Mouse (Mus musculus): ENCODE data around the gene Gm6034.
"Not testable (repeated sequence)": the region's sequence is repeated elsewhere in the genome, so short reads cannot be mapped to it uniquely, and the experiment has no call there.

Gene Gm6034

GRCm38 (mm10) chr17:36022922-36023321, 19.8 kb upstream of the Gm6034 start:
- DNase-seq (ENCODE audit: low spot score): peak; percentile 10

DNA sequence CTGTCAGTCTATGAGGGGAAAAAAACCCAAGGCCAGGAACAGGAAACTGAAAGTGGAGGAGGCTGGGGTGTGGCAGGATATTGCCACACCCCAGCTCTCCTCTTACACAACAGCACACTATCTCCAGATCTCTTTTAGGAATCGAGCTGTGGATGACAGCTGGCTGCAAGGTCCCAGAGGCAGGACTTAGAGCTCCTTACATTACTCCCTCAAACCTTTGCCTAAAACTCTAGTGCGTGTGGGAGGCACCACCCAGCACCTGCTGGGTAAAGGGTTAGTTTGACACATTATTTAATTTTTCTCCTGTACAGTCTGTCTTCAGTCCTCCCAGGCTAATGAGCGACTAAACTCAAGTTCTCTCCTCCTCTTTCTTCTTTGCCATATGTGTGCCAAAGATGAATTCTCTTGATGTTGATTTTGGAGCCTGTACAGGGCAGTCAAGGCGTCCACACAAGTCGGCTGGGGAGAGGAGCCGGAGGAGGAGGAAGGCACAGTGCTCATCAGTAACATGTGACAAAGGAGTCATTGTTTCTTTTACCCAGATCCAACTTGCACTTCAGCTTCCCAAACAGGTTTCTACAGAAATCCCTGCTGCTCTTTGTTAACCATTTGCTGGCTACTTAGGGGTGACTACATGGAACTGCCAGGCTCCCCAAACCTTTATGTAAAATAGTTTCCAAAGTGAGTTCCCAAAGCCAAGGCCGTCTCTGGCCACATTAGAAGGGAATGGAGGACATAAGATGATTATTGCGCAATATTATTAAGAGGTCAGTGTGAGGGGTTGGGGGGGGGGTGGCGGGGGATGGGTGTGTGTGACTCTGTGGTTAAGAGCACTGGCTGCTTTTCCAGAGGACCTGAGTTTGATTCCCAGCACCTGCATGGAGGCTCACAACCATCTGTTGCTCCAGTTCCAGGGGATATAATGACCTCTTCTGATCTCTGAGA, 18.8 kb upstream of the Gm6034 start:
- peak; percentile 93 for DNase-seq (ENCODE audit: low spot score)

- peak; percentile 3 for DNase-seq (ENCODE audit: low spot score)
Measured at GRCm38 (mm10) chr17:36025197-36025596, 17.6 kb upstream of the Gm6034 start.

DNA sequence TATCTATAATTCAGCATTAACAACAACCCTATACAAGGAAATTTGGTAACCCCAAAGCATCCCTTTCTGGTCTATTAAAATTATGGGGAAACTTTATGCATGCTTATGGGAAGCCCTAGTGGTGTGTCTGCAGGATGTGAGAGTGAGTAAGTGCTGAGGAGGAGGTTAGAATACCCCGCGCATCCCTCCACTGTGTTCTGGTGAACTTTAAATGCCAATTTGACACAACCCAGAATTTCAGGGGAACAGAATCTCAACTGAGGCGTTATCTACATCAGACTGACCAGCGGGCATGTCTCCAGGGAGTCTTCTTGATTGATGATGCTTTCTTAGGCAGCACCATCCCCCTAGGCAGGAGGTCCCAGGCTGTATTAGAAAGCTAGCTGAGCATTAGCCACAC, 16.9 kb upstream of the Gm6034 start:
- peak; percentile 2 for DNase-seq (ENCODE audit: low spot score)

GRCm38 (mm10) chr17:36027663-36028062, 15.1 kb upstream of the Gm6034 start:
- DNase-seq (ENCODE audit: low spot score): no peak

DNA sequence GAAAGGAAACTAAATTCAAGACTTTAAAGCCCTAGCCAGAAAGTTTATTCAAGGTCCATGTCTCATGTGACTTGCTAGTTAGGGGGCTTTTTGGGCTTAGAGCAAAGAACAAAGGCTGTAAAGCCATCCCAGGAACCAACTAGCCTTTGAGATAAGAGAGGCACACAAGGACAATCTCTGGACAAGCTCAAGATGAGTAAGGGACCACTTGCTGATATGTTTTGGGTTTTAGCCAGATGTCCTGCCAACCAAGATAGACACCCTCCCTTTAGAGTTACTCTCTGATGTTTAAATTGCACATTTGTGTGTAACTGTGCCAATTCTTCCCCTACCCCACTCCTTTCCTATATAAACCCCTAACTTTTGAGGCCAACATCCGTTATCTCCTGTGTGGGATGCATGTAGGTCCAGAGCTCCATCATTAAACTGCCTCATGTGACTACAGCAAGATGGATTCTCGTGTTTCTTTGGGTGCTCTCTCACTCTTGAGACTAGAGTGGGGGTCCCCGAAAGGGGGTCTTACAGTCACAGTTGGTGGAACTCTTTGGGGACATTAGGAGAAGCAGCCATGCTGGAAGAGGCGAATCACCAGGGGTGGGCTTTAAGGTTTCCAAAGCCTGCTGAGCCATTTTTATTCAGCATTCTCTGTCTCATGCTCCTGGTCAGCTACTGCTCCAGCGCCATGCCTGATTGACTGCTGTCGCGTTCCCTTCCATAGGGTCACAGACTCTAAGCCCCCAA, 13.7 kb upstream of the Gm6034 start:
- DNase-seq (ENCODE audit: low spot score): peak; percentile 2

DNA sequence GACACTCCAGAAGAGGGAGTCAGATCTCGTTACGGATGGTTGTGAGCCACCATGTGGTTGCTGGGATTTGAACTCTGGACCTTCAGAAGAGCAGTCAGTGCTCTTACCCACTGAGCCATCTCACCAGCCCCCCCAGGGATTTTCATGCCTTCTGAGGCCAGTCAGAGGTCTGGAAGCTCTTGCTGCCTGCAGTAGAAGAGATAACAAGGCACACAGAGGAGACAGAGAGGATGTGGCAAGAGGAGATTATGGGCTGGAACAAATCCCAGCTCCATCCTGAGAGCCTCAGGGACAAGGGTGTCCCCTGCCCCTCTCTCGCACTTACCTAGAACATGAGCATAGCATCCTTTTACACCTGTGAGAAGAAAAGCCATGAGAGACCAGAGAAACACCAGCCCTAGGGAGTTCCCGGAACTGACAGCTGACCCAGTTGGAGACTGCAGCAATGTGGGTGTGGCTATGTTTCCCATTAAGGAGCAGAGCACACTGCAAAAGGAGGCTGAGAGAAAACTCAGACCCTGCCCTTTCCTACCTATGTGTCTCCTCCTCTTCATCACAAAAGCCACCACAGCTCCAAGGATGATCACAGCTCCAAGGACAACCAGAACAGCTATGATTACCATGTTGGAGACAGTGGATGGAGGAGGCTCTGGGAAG, 12.6 kb upstream of the Gm6034 start:
- DNase-seq (ENCODE audit: low spot score): peak; percentile 1

DNA sequence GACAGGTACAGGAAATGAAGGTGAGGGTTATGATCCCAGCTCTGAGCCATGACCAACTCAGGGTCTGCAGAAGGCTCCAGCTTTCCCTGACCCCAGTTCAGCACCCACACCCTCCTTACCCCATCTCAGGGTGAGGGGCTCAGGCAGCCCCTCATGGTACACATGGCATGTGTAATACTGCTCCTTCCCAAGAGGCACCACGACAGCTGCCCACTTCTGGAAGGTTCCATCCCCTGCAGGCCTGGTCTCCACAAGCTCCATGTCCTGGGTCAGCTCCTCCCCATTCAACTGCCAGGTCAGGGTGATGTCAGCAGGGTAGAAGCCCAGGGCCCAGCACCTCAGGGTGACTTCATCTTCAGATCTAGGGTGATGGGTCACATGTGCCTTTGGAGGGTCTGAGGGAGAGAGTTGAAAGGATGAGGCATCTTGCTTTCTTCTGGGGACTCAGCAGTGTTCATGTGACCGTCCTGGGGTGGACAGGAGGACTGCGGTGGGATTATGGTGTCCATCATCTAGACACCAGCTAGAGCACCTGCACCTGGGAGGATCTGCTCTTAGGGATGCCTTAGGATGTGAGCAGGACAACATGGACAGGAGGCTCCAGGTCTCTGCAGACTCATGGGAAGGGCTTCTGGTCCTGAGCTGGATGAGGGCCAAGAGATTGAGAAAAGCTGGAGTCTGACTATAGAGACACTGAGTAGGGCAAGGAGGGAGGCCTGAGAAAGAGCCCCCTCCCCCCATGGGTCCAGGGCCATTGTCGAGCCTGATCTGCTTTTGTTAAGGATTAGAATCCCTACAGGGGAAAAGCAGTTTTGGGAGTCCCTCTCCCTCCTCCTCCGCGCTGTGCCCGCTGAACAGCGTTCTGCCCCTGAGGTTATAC, 11.8 kb upstream of the Gm6034 start:
- peak; percentile 2 for DNase-seq (ENCODE audit: low spot score)

DNA sequence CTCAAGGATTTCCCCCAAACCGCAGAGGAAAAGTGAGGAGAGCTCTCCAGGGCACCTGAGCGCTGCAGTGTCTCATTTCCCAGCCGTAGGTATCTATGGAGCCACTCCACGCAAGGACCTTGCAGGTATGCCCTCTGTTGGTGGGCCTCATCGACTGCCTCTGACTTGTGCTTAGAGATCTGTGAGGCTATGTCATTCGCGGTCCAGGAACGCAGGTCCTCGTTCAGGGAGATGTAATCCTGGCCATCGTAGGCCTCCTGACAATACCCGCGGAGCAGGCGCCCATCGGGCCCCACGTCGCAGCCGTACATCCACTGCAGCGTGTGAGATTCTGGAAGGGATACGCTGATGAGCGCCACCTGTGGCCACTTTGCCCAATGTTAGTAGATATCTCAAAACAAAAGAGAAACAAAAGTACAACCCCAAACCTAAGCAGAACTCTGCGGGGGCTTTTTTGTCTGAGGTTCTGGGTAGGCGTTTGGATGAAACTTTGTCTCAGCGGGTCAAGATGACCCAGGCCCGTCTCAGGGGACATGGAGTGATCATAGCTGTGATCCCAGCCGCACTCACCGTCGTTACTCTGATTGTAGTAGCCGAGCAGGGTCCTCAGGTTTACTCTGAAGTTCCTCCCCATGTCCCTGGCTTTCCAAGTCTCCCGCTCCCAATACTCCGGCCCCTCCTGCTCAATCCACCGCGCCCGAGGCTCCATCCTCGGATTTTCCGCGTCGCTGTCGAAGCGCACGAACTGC, 11.0 kb upstream of the Gm6034 start:
- DNase-seq (ENCODE audit: low spot score): not testable (repeated sequence)

DNA sequence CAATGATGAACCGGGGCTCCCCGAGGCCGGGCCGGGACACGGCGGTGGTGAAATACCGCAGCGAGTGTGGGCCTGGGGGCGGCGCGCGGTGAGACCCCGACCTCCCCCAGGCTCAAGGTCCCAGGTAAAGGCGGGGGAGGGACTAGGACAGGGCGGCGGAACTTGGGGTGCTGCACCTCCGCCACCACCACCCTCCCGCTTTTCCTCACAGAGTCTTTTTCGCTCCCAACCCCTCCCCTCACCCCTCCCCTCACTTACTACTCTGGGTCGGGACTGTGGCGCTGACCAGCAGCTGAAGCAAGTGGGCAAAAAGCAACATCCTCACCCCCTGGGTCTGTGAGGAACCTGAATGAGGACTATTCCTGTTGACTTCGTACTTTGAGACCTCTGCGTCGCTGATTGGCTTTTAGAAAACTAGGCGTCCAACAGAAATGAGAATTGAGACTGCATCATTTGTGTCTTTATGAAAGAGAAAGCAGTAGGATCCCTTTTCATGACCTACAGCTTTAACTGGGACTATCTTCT, 10.3 kb upstream of the Gm6034 start, which contains the start of gene H2-T23:
Gene H2-T23, minus strand, starts transcription at position 505 of the 525 bp plus-strand sequence.
- DNase-seq (ENCODE audit: low spot score): peak; percentile 59

DNA sequence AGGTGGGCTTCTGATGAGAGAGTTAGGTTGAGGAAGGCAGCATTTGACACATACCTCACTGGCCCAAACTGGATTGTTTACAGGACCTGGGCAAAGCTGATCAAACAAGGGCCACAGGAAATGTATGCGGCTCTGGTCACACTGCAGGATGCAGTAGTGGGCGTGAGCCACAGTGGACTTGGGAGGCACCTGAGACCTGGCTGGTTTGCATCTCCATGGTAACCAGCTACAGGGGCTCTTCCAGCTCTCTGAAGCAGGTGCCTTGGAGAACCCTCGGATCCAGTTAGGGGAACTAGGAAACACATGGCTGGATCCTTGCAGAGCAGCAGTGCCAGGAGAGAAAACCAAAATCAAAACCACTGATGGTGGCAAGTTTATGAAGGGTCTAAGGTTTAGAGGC, 8.2 kb upstream of the Gm6034 start:
- not testable (repeated sequence) for DNase-seq (ENCODE audit: low spot score)

DNA sequence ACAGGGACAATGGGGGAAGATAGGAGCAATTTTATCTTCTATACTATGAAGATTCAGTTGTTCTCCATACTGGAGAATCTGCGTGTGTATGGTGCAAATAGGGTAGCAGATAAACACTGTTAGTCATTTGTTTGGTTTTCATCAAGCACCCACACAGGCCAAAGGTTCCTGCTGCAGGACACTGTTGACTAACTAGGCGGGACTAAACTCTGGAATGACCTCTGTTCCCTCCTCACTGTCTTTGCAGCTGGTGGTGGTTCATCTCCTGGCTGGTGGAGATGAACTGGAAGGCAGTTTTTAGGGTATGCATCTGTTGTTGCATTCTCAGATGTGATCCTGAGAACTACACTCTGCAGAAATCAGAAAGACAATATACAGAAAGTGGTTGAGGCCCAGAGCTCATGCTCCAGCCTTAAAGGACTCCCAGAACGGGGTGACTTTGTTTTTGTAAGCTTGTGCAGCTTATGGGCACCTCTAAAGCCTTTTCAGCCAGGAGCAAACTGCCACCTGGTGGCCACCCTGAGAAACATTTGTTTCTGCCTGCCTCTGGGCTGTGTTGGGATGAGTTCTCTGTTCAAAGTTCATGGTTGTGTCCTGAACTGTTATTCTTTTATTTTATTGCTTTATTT, 7.6 kb upstream of the Gm6034 start:
- peak; percentile 68 for DNase-seq (ENCODE audit: low spot score)

DNA sequence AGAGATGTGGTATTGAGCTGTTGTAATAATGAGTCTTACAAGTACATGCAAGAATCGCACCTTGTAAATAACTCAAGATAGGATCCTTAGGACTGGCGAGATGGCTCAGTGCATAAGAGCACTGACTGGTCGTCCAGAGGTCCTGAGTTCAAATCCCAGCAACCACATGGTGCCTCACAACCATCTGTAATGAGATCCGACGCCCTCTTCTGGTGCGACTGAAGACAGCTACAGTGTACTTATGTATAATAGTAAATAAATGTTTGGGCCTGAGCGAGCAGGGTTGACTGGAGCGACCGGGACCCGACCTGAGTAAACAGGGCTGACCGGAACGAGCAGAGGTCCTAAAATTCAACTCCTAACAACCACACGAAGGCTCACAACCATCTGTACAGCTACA, 6.6 kb upstream of the Gm6034 start:
- DNase-seq (ENCODE audit: low spot score): not testable (repeated sequence)

GRCm38 (mm10) chr17:36040604-36041003, 2.2 kb upstream of the Gm6034 start:
- not testable (repeated sequence) for DNase-seq (ENCODE audit: low spot score)

- DNase-seq (ENCODE audit: low spot score): not testable (repeated sequence)
Measured at GRCm38 (mm10) chr17:36042055-36042454, 706 bp upstream of the Gm6034 start.

GRCm38 (mm10) chr17:36043286-36043685, 525 bp downstream of the Gm6034 start:
- peak; percentile 60 for DNase-seq (ENCODE audit: low spot score)

- not testable (repeated sequence) for DNase-seq (ENCODE audit: low spot score)
Measured at GRCm38 (mm10) chr17:36057927-36058326, 15.2 kb downstream of the Gm6034 start.

GRCm38 (mm10) chr17:36058362-36058761, 15.6 kb downstream of the Gm6034 start, which contains the start of gene Gm11127:
Gene Gm11127, minus strand, starts transcription at chr17:36058371.
- not testable (repeated sequence) for DNase-seq (ENCODE audit: low spot score)

GRCm38 (mm10) chr17:36060829-36061228, 18.1 kb downstream of the Gm6034 start:
- peak; percentile 95 for DNase-seq (ENCODE audit: low spot score)

DNA sequence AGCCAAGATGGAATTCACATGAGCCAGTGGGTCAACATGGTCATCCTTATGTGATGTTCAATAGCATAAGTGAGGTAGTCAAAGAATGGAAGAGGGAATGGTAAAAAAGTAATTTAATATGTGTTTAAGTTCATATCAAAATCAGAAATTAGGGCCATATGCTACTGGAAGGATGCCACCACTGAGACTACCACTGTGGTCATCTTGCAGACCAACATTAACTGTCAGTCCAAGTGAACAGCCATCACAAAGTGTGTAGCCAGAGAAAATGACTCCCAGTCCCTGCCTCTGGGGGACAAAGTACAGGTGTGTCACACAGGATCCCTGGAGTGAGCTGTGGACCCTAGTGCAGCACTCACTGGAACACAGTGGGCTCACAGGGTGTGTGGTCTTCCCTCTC, 39.1 kb downstream of the Gm6034 start:
- DNase-seq (ENCODE audit: low spot score): peak; percentile 1
